Mouse (Mus musculus) midbrain, embryonic 16.5 days (tissue): Measurements from ENCODE around the gene Zranb3. TPM values are rescaled to one million over a fixed set of nuclear protein-coding genes. Genes with fewer than 3 reads are reported as not detected.

Experiments
- ATAC-seq: fragments of 200-750 bp; cut with Nextera tagmentation; 2 replicates; pipeline ENCODE4 v1.8.0; 2017; ENCODE audit warnings: moderate TSS enrichment
- H3K27ac ChIP-seq: fragments of 300-500 bp; sonication (generic); 2 replicates; pipeline ENCODE4 v1.5.1; 2014; ENCODE audit warnings: mild to moderate bottlenecking, low read length, mixed read lengths
- H3K27me3 ChIP-seq: fragments of 300-500 bp; sonication (generic); 2 replicates; pipeline ENCODE4 v1.6.1; 2014; ENCODE audit warnings: low read depth, low read length, mixed read lengths; ENCODE audit not compliant: control insufficient read depth, insufficient read depth
- H3K36me3 ChIP-seq: fragments of 300-500 bp; sonication (generic); 2 replicates; pipeline ENCODE4 v1.6.1; 2014; ENCODE audit warnings: mild to moderate bottlenecking, low read length, moderate library complexity, mixed read lengths; ENCODE audit not compliant: control insufficient read depth, insufficient read depth
- H3K4me1 ChIP-seq: fragments of 300-500 bp; sonication (generic); 2 replicates; pipeline ENCODE4 v1.6.1; 2014; ENCODE audit warnings: mild to moderate bottlenecking, low read length, mixed read lengths; ENCODE audit not compliant: control insufficient read depth, insufficient read depth
- H3K4me2 ChIP-seq: fragments of 300-500 bp; sonication (generic); 2 replicates; pipeline ENCODE4 v1.6.1; 2014; ENCODE audit warnings: mild to moderate bottlenecking, low read length, mixed read lengths
- H3K4me3 ChIP-seq: fragments of 300-500 bp; sonication (generic); 2 replicates; pipeline ENCODE4 v1.5.1; 2014; ENCODE audit warnings: low read depth, mild to moderate bottlenecking, low read length, moderate library complexity, mixed read lengths
- H3K9ac ChIP-seq: fragments of 300-500 bp; sonication (generic); 2 replicates; pipeline ENCODE4 v1.6.1; 2014; ENCODE audit warnings: low read depth, low read length, mixed read lengths
- H3K9me3 ChIP-seq: fragments of 300-500 bp; sonication (generic); replicated peaks from 2 replicates; pipeline ENCODE4 v1.6.1; 2014; ENCODE audit warnings: mild to moderate bottlenecking, low read length, mixed read lengths; ENCODE audit not compliant: control insufficient read depth, poor library complexity, severe bottlenecking
- WGBS: fragments of 180-500 bp; shearing (Covaris S2); extraction: QIAGEN DNeasy Blood & Tissue Kit; methylation state at CpG from one replicate; pipeline ENCODE4 v1.1.7; 2014; 5-methylcytosine and 5-hydroxymethylcytosine counted together
- polyA plus RNA-seq: library from polyadenylated mRNA; unstranded; fragments of >200 nt; fragmentation: Nextera tagmentation; extraction: Ambion mirVana; gene quantifications from 2 replicates; pipeline ENCODE4 v1.2.1, GENCODE M21; 2015

Gene Zranb3
- polyA plus RNA-seq, 1 experiment from 2014 or later = 3.4 TPM

DNA sequence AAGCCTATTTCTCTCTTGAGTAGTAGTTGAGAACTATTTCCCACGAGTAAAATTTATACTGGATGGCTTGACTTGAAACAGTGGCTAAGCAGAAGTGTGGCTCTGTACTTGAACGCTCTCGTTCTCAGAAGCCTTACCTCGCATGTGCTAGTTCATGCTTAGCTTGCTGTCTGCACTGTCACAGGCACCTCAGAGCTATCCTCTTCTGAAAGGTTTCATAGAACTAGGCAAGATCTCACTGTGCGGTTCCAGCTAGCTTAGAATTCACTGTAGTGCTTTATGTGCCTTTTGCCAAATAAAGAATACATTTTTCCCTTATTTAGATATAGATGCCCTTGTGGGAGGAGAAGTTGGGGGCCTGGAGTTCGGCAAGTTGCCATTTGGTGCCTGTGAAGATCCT is 187.5 kb downstream of the Zranb3 start:
- no peak overlapping the region for H3K4me2 ChIP-seq
- H3K4me3 ChIP-seq = no peak overlapping the region
- no peaks in the 10 kb centered on the region for H3K9me3 ChIP-seq
- H3K27ac ChIP-seq = no peak overlapping the region
- no peak for ATAC-seq
- H3K36me3 ChIP-seq = peaks cover 10% of the 10 kb centered on the region
- no peaks in the 10 kb centered on the region for H3K27me3 ChIP-seq
- no peak overlapping the region for H3K9ac ChIP-seq
- 89% methylated on average over 6 of the region's 6 CpGs for WGBS
- no peaks in the 10 kb centered on the region for H3K4me1 ChIP-seq

DNA sequence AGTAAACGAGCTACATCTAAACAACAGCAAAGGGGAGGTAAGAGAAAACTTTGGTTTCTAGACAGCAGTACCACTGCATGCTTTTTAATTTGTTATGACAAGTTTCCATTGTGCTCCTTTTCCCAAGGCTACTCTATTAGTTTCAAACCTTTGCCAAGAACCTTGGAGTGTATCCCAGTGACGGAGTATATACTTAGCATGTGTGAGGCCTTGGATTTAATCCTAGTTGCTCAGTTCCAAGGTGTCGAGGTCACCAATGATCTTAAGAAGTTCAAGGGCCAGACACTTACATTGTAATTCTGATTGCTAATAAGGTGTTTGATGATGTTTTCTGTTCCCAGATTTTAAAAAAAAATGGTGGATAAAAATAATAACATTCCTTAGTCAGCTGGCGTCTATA is 189.7 kb downstream of the Zranb3 start:
- Histone ChIP-seq H3K4me1 (no peaks in the 10 kb centered on the region), H3K27ac (no peak overlapping the region), H3K4me3 (no peak overlapping the region), H3K9me3 (no peaks in the 10 kb centered on the region), H3K27me3 (no peaks in the 10 kb centered on the region), H3K9ac (no peak overlapping the region), H3K4me2 (no peak overlapping the region), H3K36me3 (peaks cover 4% of the 10 kb centered on the region; the same call in 1 of the 2 replicates)
- WGBS = 77% methylated on average over 4 of the region's 4 CpGs
- ATAC-seq = no peak

DNA sequence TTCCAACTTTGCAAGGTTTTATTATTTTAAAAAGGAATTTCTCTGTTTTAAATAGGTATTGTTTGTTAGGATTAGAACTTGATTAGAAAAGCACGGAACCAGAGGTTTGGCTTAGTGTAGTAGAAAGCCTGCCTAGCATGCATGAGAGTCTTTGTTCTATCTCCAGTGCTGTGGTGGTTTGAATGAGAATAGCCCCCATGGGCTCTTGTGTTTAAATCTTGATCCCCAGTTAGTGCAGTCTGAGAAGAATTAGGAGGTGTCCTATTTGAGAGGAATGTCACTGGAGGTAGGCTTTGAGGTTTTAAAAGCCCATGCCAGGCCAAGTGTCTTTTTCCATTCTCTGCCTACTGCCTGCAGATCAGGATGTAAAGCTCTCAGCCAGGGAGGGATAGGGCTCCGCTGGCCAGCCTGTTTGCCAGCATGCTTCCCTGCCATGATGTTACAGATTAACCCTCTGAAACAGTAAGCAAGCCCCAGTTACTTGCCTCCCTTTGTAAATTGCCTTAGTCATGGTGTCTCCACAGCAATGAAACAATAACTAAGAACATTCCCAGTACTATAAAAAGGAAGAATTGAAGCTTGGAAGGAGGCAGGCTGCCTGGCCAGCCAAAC is 198.0 kb downstream of the Zranb3 start:
- no peaks in the 10 kb centered on the region for H3K36me3 ChIP-seq
- H3K27ac ChIP-seq = no peak overlapping the region
- H3K4me1 ChIP-seq = no peaks in the 10 kb centered on the region
- no peak overlapping the region for H3K4me3 ChIP-seq
- H3K9ac ChIP-seq = no peak overlapping the region
- no peak overlapping the region for H3K4me2 ChIP-seq
- ATAC-seq = peak; percentile 54; the same call in 1 of the 2 replicates
- WGBS = 6% methylated on average over 2 of the region's 2 CpGs
- H3K27me3 ChIP-seq = no peaks in the 10 kb centered on the region
- H3K9me3 ChIP-seq = no peaks in the 10 kb centered on the region

Other genes with a start within 250 kb of the Zranb3 start
- 0.62 and 0.94 TPM in 2 replicates for gene Map3k19, start 248.0 kb downstream of the Zranb3 start, polyA plus RNA-seq
- gene Rab3gap1, start 234.3 kb downstream of the Zranb3 start, polyA plus RNA-seq = 23.3 and 23.5 TPM in 2 replicates
- gene R3hdm1, start 254 bp upstream of the Zranb3 start, polyA plus RNA-seq = 84.1 and 89.1 TPM in 2 replicates
- gene Ubxn4, start 140.9 kb upstream of the Zranb3 start, polyA plus RNA-seq = 78.7 and 87.5 TPM in 2 replicates
- gene Lct, start 225.3 kb upstream of the Zranb3 start, polyA plus RNA-seq = 0.05 and 0.50 TPM in 2 replicates